Mouse (Mus musculus) lung, postnatal 0 days (tissue): Measurements from ENCODE around the gene Dnajb2.

Experiments used
- CTCF ChIP-seq: IDR thresholded peaks from 2 replicates; pipeline ENCODE4 v1.5.1; 2016; ENCODE audit warnings: antibody characterized with exemption, mild to moderate bottlenecking
- EP300 ChIP-seq: IDR thresholded peaks from 2 replicates; pipeline ENCODE4 v1.6.1; 2016; ENCODE audit warnings: antibody characterized with exemption, mild to moderate bottlenecking, control low read depth

DNA sequence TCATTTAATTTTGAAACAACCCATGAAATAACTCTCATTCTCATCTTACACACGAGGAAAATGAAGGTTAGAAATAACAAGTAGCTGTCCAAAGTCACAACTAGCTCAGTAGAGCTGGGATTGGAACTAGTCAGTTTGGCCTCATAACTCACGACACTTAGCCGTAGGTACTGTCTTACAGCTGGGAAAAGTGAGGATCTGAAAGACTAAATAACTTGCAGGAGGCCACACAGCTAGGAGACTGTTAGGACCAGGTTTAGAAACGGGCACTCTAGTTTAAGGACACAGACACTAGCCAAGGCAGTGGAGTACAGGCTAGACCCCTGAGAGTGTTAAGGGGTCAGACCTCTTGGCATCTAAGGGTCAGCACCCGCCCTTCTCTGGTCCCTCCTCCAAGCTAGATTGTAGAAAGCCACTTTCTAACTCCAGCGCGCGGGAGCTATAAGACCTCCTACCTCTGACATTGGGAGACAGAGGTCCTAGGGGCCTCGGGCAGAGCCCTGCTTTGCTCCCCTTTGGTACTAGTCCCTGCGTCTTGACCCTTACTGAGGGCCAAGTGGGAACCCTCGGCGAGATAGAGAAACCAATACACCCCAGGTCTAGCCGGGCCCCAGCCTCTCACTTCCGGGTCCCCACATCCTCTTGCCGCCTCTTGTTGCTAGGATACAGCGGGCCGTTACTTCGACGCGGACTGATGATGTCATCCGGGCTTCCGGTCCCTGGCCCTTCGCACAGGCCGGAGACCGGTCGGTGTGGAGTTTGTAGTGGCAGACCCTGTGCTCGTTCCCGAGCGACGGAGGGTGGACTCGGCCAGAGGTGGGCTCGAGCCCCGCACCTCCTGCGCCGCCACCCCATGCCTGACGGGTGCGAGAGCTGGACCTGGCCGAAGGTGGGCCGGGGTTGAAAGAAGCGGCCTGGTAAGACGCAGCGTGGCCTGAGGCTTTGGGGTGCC is 25.8 kb upstream of the Dnajb2 start, which contains the start of the genes Glb1l and Stk16:
- TF ChIP-seq CTCF, result no peak
- no peak for TF ChIP-seq EP300
